Mouse (Mus musculus) 416B (cell line): ENCODE data around the gene Galnt14.

ENCODE experiments used
- DNase-seq: peaks from one replicate; pipeline ENCODE4 v3.0.0; 2011; ENCODE audit warnings: low read depth

Gene Galnt14

GRCm38 (mm10) chr17:73571961-73572360 lies 138.3 kb downstream of the Galnt14 start:
- DNase-seq: no peak

GRCm38 (mm10) chr17:73568204-73568603 lies 142.0 kb downstream of the Galnt14 start:
- DNase-seq: no peak

GRCm38 (mm10) chr17:73561149-73561548 lies 149.1 kb downstream of the Galnt14 start:
- DNase-seq: no peak

GRCm38 (mm10) chr17:73560208-73560784 lies 150.0 kb downstream of the Galnt14 start:
- no peak for DNase-seq

GRCm38 (mm10) chr17:73559498-73559897 lies 150.8 kb downstream of the Galnt14 start:
- no peak for DNase-seq

GRCm38 (mm10) chr17:73557101-73557500 lies 153.2 kb downstream of the Galnt14 start:
- DNase-seq: no peak

- DNase-seq: no peak
These were observed 153.8 kb downstream of the Galnt14 start for GRCm38 (mm10) chr17:73556436-73556835.

GRCm38 (mm10) chr17:73554668-73555067 lies 155.6 kb downstream of the Galnt14 start:
- no peak for DNase-seq

DNA sequence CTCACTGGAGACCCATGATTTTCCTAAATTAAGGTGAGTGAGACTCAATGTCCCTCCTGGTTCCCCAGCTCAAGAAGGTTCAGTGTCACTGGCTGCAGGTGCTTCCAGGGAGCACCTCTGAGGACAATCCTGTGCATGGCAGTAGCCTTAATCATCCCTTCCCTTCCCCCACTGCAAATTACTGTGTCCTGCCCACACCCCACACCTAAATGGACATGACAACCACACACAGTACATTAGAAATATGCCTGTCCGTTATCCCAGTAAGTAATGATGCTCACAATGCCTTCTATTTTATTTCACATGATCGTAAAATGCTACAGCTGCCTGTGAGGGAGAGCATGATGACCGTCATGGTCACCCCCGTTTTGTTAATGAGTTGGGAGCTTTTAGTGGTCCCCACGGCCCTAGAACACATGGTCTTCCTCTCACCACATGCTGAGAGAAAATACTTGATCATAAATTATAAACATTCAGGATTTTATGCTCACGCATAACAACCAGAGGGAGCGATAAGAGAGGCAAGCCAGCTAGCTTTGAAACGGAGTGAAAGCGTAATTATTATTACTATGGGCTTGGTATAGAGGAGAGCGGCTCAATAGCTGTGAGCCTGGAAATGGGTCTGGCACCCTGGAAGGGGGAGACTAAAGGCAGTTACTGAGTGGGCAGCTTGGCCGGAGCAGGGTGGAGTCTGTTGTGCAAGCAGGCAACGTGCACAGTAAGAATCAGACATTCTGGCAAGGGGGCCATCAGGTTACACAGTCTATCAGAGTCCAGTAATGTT lies 161.3 kb downstream of the Galnt14 start:
- DNase-seq: no peak

GRCm38 (mm10) chr17:73548119-73548518 lies 162.1 kb downstream of the Galnt14 start:
- DNase-seq: no peak

DNA sequence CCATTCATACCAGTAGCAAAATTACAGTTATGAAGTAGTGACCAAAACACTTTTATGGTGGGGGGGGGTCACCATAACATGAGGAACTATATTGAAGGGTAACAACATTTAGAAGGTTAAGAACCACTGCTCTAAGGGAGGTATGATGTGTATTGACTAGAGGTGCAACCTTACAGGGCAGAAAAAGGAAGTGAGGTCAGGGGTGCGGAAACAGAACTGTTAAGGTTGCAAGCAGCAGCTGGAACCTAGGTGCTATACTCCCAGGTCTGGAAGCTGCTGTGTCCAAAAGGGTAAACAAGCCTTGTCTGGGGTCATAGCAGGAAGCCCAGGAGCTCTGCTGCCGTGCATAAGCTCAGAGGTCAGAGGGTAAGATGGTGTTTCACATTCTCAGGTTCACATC lies 162.8 kb downstream of the Galnt14 start:
- no peak for DNase-seq

GRCm38 (mm10) chr17:73541911-73542310 lies 168.3 kb downstream of the Galnt14 start:
- DNase-seq: no peak

- no peak for DNase-seq
These were observed 169.1 kb downstream of the Galnt14 start for GRCm38 (mm10) chr17:73541233-73541570.

GRCm38 (mm10) chr17:73540409-73541232 lies 169.6 kb downstream of the Galnt14 start:
- DNase-seq: no peak

GRCm38 (mm10) chr17:73531896-73532295 lies 178.4 kb downstream of the Galnt14 start:
- DNase-seq: no peak

GRCm38 (mm10) chr17:73522169-73522568 lies 188.1 kb downstream of the Galnt14 start:
- DNase-seq: no peak

- DNase-seq: no peak
These were observed 190.9 kb downstream of the Galnt14 start for GRCm38 (mm10) chr17:73519350-73519749.

- DNase-seq: no peak
These were observed 191.9 kb downstream of the Galnt14 start for GRCm38 (mm10) chr17:73518359-73518758.

DNA sequence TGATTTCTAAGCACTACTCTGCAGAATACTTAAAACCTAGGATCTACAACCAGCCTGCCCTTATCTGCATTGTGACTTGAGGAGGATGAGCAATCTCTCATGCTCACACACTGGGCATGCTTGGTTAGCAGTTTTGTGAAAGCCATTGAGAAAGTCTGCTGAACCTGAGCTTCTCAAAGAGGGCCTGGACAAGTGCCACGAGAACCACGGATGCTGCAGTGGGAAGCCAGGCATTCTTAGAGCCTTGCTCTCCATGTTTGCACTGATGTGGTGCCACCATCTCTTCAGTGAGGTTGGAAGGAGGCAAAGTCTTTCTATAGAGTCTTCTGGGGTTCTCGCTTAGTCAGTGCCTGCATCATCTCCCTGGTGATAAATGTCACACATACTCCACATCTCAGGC lies 194.7 kb downstream of the Galnt14 start:
- DNase-seq: no peak

DNA sequence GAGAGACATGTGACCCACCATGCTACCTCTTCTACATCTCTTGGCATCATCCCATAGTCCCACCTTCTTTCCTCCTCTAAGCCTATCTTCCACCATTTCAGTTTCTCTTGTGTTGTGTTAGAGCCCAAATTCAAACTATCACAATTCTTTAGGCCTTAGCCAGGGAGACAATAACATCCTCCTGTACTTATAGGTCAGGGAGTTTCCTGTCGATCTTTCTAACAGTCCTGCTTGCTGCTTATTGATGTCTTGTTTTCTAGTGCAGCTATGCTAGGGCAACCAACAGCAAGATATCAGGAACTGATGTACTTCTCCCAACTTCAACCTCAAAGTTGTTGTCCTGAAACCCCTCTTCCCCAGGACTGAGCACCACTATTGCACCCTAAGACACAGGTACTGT lies 195.4 kb downstream of the Galnt14 start:
- DNase-seq: no peak

DNA sequence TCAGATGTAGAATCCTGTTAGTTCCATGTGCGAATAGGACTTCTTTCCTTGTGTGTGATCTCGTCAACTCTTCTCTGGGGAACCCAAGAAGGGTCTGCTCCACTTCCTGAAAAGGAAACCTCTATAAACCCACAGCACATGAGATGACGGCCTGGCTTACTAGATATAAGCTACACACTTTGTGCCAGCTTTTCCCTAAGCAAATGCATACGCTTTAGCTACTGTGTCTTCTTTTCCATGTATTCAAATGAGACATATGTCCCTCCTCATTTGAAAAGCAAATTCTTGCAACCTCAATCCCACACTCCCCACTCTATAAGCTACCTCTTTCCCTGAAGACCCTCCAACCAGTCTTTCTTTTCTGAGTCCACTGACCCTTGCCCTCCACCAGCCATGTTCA lies 196.0 kb downstream of the Galnt14 start:
- no peak for DNase-seq

DNA sequence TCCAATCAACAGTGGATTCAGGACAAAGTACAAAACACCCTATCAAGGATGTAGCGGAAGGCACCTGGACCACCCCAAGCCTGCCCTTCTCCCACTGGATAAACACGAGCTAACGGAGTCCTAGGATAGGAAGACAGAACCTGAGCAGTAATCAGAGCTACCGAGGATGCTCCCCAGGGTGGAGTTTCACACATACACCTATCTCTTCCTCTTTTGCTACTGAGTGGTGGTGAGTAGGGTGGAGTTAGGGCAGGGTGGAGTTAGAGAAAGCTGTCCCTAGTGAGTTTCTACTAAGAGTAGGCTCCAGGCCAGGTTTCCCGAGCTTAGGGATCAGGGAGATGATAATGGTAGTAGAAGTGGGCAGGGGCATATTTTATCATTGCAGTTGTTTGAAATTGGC lies 197.4 kb downstream of the Galnt14 start:
- DNase-seq: no peak
